Mouse (Mus musculus) mouse trophoblast stem cell (cell line): ENCODE results near the gene Olfr933.

ENCODE experiments used
- in situ Hi-C, 2 experiments: fragments of 300-500 bp; cut with MseI, MboI; formaldehyde crosslinking; loops; 2 replicates in 1 of 2; 3 replicates in 1 of 2; pipeline ENCODE4 v1.15.1; 2025

Olfr933 gene

DNA sequence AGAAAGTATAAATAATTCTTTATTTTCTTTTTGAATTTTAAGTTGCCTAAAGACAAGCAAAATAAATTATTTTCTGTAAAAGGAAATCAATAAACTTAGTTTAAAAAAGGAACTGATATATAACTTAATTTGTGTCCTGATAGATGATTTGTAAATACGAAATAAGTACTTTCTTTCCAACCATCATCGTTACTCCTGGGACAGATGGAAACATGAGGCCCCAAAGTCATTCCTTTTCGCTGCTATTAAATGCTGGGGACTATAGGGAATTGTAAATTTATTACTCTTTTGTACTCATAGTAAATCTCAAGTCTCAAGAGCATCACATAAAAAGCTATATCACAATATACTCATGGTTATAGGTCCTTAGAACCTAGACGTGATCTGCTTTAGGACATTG lies at the start of gene Olfr933:
Olfr933 (plus strand) TSS at position 301 of the 400 bp plus-strand sequence.
- in situ Hi-C loops, result no loop called here

GRCm38 (mm10) chr9:38929509-38929908 lies 42.6 kb upstream of the Olfr933 start, which contains the start of gene Olfr930:
Gene Olfr930, plus strand, starts transcription at chr9:38929809.
- in situ Hi-C loops, result no loop called here

DNA sequence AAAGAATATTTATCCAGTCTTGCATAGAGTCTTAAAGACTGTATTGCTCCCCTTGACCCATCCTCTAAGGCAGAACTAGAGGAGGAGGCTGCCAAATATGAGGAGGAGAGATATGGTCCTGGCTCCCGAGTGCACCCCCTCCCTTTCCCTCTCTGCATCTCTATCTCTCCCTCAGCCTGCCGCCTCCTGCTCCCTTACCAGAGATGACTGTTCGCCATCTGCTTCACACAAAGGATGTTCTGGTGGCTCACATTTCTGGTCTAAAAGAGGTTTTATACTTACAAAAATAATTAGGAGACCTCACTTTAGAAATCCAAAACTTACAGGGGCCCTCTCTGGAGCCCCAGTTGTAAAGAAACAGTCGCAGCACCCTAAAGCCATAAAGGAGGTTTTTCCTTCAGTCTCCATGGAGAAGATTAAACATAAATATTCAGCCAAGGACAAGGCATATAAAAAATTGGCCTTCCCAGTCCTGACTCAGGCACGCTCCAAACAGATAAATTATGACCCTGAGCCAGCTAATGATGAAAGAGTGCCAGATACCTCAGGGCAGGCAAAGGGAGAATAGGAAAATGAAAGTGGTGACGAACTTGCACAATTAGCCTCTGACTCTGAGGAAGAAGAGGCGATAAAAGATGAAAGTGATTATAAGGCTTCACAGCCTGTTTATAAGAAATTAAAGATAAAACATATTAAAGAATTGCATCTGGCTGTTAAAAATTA lies 18.6 kb upstream of the Olfr933 start:
- in situ Hi-C loops, result no loop called here

DNA sequence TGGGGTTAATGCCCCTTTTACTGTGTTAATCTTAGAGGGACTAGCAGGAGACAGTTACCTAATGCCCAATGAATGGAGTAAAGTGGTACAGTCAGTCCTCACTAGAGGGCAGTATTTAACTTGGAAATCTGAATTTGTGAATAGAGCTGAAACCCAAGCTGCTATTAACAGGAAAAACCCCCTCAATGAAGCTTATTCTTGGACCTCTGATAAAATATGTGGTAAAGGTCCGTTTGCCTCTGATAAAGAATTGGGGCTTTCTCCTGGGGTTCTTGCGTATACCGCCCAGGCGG lies 18.0 kb upstream of the Olfr933 start:
- in situ Hi-C loops, result no loop called here

DNA sequence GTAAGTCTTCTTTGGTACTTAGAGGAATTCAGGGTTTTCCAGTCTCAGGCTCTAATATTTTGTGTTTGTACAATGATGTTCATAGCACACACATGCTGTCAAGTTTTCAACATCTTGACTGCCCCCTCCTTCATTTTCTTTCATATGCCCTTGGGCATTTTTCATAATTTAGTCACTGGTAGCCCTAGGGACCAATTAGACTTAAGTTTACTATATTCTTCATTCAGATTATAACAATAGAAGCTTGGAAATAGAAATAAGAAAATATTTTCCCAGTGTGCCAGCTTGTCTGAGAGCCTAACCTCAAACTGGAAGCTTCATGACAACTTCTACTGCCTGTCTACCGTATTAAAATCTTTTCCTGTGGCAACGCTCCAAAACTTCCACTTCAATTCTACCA lies 16.1 kb downstream of the Olfr933 start, which contains the start of gene Olfr934:
Olfr934 (minus strand) TSS at position 101 of the 400 bp plus-strand sequence.
- in situ Hi-C loops, result no loop called here

- in situ Hi-C loops, result no loop called here
These were observed 27.5 kb downstream of the Olfr933 start, which contains the start of gene Olfr935 for GRCm38 (mm10) chr9:38999583-38999982. Gene Olfr935, minus strand, starts transcription at chr9:38999683.

GRCm38 (mm10) chr9:39023277-39023676 lies 51.2 kb downstream of the Olfr933 start, which contains the start of gene Olfr146:
Gene Olfr146, minus strand, starts transcription at chr9:39023377.
- in situ Hi-C loops, result no loop called here
